Mouse (Mus musculus) kidney, embryonic 14.5 days (tissue): ENCODE data around the gene Srm. TPM values are rescaled to one million over a fixed set of nuclear protein-coding genes. Genes with fewer than 3 reads are reported as not detected.
A peak's percentile ranks its signal among the peaks of the same experiment; 100 is the strongest.

ENCODE experiments used
- ATAC-seq: fragments of 200-750 bp; cut with Nextera tagmentation; 2 replicates; pipeline ENCODE4 v1.8.0; 2017; ENCODE audit warnings: moderate number of reproducible peaks, mild to moderate bottlenecking, moderate TSS enrichment, moderate library complexity; ENCODE audit not compliant: low FRiP score, low TSS enrichment
- H3K27ac ChIP-seq: fragments of 300-500 bp; sonication (generic); 2 replicates; pipeline ENCODE4 v1.5.1; 2014; ENCODE audit warnings: low read depth, mild to moderate bottlenecking, low read length, moderate library complexity, mixed read lengths
- H3K27me3 ChIP-seq: fragments of 300-500 bp; sonication (generic); 2 replicates; pipeline ENCODE4 v1.6.1; 2014; ENCODE audit warnings: mild to moderate bottlenecking, low read length; ENCODE audit not compliant: control insufficient read depth, insufficient read depth
- H3K36me3 ChIP-seq: fragments of 300-500 bp; sonication (generic); 2 replicates; pipeline ENCODE4 v1.6.1; 2014; ENCODE audit warnings: low read length, mixed read lengths; ENCODE audit not compliant: control insufficient read depth, insufficient read depth
- H3K4me1 ChIP-seq: fragments of 300-500 bp; sonication (generic); 2 replicates; pipeline ENCODE4 v1.6.1; 2014; ENCODE audit warnings: low read length, mixed read lengths; ENCODE audit not compliant: control insufficient read depth, insufficient read depth
- H3K4me2 ChIP-seq: fragments of 300-500 bp; sonication (generic); replicated peaks from 2 replicates; pipeline ENCODE4 v1.6.1; 2014; ENCODE audit warnings: low read depth, mild to moderate bottlenecking, low read length
- H3K4me3 ChIP-seq: fragments of 300-500 bp; sonication (generic); 2 replicates; pipeline ENCODE4 v1.5.1; 2014; ENCODE audit warnings: mild to moderate bottlenecking, low read length
- H3K9ac ChIP-seq: fragments of 300-500 bp; sonication (generic); 2 replicates; pipeline ENCODE4 v1.6.1; 2014; ENCODE audit warnings: low read depth, mild to moderate bottlenecking, low read length, moderate library complexity
- H3K9me3 ChIP-seq: fragments of 300-500 bp; sonication (generic); 2 replicates; pipeline ENCODE4 v1.6.1; 2016; ENCODE audit warnings: low read length; ENCODE audit not compliant: control insufficient read depth
- WGBS: fragments of 180-500 bp; shearing (Covaris S2); extraction: QIAGEN DNeasy Blood & Tissue Kit; methylation state at CpG from one replicate; pipeline ENCODE4 v1.1.7; 2014; 5-methylcytosine and 5-hydroxymethylcytosine counted together
- polyA plus RNA-seq: library from polyadenylated mRNA; unstranded; fragments of >200 nt; fragmentation: Nextera tagmentation; extraction: Ambion mirVana; gene quantifications from 2 replicates; pipeline ENCODE4 v1.2.1, GENCODE M21; 2014

The Srm gene
- polyA plus RNA-seq, 1 experiment from 2014 or later = 242 TPM

- no peak overlapping the region for H3K9ac ChIP-seq
These were observed 10.5 kb upstream of the Srm start for GRCm38 (mm10) chr4:148580765-148581164.

GRCm38 (mm10) chr4:148581422-148581821 lies 9.9 kb upstream of the Srm start:
- Histone ChIP-seq H3K4me1 (no peaks in the 10 kb centered on the region), H3K27me3 (no peaks in the 10 kb centered on the region), H3K4me3 (no peak overlapping the region), H3K4me2 (no peak overlapping the region), H3K9ac (no peak overlapping the region), H3K27ac (no peak overlapping the region), H3K9me3 (no peaks in the 10 kb centered on the region), H3K36me3 (peaks cover 61% of the 10 kb centered on the region)
- ATAC-seq = no peak
- WGBS = 79% methylated on average over 5 of the region's 5 CpGs

More at GRCm38 (mm10) chr4:148580765-148581164, 10.5 kb upstream of the Srm start:
- Histone ChIP-seq H3K4me1 (no peaks in the 10 kb centered on the region), H3K27ac (no peak overlapping the region), H3K4me3 (no peak overlapping the region), H3K4me2 (no peak overlapping the region), H3K27me3 (no peaks in the 10 kb centered on the region), H3K36me3 (peaks cover 68% of the 10 kb centered on the region), H3K9me3 (no peaks in the 10 kb centered on the region)
- 90% methylated on average over 9 of the region's 9 CpGs for WGBS
- no peak for ATAC-seq

GRCm38 (mm10) chr4:148583257-148583656 lies 8.0 kb upstream of the Srm start:
- no peaks in the 10 kb centered on the region for H3K9me3 ChIP-seq
- H3K9ac ChIP-seq = no peak overlapping the region
- no peaks in the 10 kb centered on the region for H3K27me3 ChIP-seq
- ATAC-seq = no peak
- H3K4me2 ChIP-seq = no peak overlapping the region
- no peak overlapping the region for H3K4me3 ChIP-seq
- H3K4me1 ChIP-seq = no peaks in the 10 kb centered on the region
- 72% methylated on average over 4 of the region's 4 CpGs for WGBS
- peaks cover 44% of the 10 kb centered on the region for H3K36me3 ChIP-seq
- H3K27ac ChIP-seq = no peak overlapping the region

- 74% methylated on average over 9 of the region's 9 CpGs for WGBS
- H3K4me1 ChIP-seq = peaks cover 4% of the 10 kb centered on the region; the same call in 1 of the 2 replicates
These were observed 4.7 kb upstream of the Srm start for GRCm38 (mm10) chr4:148586648-148587047.

GRCm38 (mm10) chr4:148588793-148589192 lies 2.5 kb upstream of the Srm start:
- H3K4me3 ChIP-seq = no peak overlapping the region
- no peak overlapping the region for H3K4me2 ChIP-seq
- no peaks in the 10 kb centered on the region for H3K9me3 ChIP-seq
- no peak for ATAC-seq
- WGBS = 86% methylated on average over 9 of the region's 9 CpGs
- no peak overlapping the region for H3K9ac ChIP-seq
- peaks cover 9% of the 10 kb centered on the region for H3K36me3 ChIP-seq
- H3K27ac ChIP-seq = no peak overlapping the region
- H3K27me3 ChIP-seq = no peaks in the 10 kb centered on the region
- peaks cover 15% of the 10 kb centered on the region; the same call in 1 of the 2 replicates for H3K4me1 ChIP-seq

More at GRCm38 (mm10) chr4:148586648-148587047, 4.7 kb upstream of the Srm start:
- ATAC-seq = no peak
- H3K27me3 ChIP-seq = no peaks in the 10 kb centered on the region
- H3K4me2 ChIP-seq = no peak overlapping the region
- no peak overlapping the region for H3K4me3 ChIP-seq
- no peak overlapping the region for H3K27ac ChIP-seq
- H3K36me3 ChIP-seq = peaks cover 10% of the 10 kb centered on the region
- H3K9ac ChIP-seq = no peak overlapping the region
- H3K9me3 ChIP-seq = no peaks in the 10 kb centered on the region

DNA sequence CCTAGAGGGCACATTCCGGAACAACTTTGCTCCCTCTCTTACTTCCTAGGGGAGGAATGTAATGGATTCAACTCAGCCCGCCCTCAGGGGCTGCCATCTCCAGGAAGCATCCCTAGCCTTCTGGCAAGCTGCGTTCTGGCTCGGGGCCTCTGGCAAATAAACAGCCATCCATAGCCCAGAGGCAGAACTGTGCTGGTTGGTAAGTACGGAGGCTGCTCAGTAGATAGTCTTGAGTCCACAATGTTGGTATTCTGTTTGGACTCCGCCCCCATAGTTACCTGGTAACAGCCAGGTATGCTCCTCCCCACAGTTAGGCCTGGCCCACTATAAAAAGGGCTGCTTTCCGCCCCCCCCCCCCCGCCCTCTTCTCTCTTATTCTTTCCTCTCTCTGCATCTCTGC lies 1.7 kb upstream of the Srm start:
- Histone ChIP-seq H3K4me2 (no peak overlapping the region), H3K27me3 (no peaks in the 10 kb centered on the region), H3K36me3 (peaks cover 17% of the 10 kb centered on the region), H3K4me3 (no peak overlapping the region), H3K9me3 (no peaks in the 10 kb centered on the region), H3K4me1 (peaks cover 15% of the 10 kb centered on the region; the same call in 1 of the 2 replicates), H3K9ac (no peak overlapping the region), H3K27ac (no peak overlapping the region)
- ATAC-seq = no peak
- 60% methylated on average over 6 of the region's 8 CpGs for WGBS

GRCm38 (mm10) chr4:148590421-148591170 lies 707 bp upstream of the Srm start:
- Histone ChIP-seq H3K4me3 (peak overlapping the region; percentile 98), H3K36me3 (peaks cover 27% of the 10 kb centered on the region), H3K27me3 (no peaks in the 10 kb centered on the region), H3K27ac (peak overlapping the region; percentile 59; the same call in 1 of the 2 replicates), H3K9ac (peak overlapping the region; percentile 56), H3K4me2 (peak overlapping the region; percentile 88), H3K4me1 (peaks cover 15% of the 10 kb centered on the region; the same call in 1 of the 2 replicates), H3K9me3 (no peaks in the 10 kb centered on the region)
- WGBS = 4% methylated on average over 18 of the region's 18 CpGs
- no peak for ATAC-seq

DNA sequence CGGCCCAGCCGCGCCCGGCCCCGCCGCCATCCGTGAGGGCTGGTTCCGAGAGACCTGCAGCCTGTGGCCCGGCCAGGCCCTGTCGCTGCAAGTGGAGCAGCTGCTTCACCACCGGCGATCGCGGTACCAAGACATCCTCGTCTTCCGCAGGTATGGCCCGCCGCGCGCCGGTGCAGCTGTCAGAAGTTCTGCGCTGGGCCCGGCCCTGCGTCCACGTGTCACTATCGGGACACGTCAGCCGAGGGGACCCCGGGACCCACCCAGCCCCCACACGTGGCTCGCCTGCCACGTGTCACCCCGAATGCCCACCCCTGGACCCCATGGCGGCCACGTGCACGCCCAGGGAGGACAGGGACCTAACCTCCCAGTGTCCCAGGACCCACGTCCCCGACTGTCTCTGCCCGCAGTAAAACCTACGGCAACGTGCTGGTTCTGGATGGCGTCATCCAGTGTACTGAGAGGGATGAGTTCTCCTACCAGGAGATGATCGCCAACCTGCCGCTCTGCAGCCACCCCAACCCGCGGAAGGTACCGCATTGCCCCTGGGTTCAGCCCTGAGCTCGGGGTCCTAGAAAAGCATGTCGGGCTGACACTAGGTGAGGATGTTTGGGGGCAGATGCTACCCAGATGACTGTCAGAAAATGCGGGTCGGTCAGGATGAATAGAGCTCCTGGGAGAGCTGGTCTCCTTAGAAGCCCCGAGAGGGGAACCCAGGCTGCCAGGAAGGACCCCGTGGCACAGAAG lies 506 bp downstream of the Srm start:
- H3K4me3 ChIP-seq = peak overlapping the region; percentile 98
- peak overlapping the region; percentile 72 for H3K9ac ChIP-seq
- no peak overlapping the region for H3K27ac ChIP-seq
- H3K36me3 ChIP-seq = peaks cover 37% of the 10 kb centered on the region
- WGBS = under 1% methylated on average over 53 of the region's 53 CpGs
- ATAC-seq = peak; percentile 32
- peak overlapping the region; percentile 88 for H3K4me2 ChIP-seq
- peaks cover 15% of the 10 kb centered on the region; the same call in 1 of the 2 replicates for H3K4me1 ChIP-seq
- H3K9me3 ChIP-seq = no peaks in the 10 kb centered on the region
- no peaks in the 10 kb centered on the region for H3K27me3 ChIP-seq

DNA sequence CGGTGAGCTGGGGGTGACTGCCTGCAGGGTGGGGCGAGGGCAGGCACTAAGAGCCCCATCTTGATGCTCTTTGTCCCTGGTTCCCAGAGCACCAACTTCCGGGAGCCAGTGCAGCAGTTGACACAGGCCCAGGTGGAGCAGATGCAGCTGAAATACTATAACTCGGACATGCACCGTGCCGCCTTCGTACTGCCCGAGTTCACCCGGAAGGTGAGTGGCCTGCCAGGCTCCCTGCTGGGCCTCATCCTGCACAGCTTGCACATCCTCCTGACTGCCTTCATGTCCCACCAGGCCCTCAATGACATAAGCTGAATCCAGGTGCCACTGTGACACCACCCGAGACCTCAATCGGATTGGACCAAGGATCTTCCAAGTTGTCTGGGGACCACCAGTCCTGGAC lies 2.7 kb downstream of the Srm start:
- Histone ChIP-seq H3K27ac (no peak overlapping the region), H3K4me1 (peaks cover 15% of the 10 kb centered on the region; the same call in 1 of the 2 replicates), H3K36me3 (peaks cover 39% of the 10 kb centered on the region), H3K9ac (no peak overlapping the region), H3K9me3 (0 out of 2 replicates have a peak, but pooled peaks cover 5% of the 10 kb centered on the region), H3K27me3 (no peaks in the 10 kb centered on the region), H3K4me2 (no peak overlapping the region), H3K4me3 (no peak overlapping the region)
- 95% methylated on average over 11 of the region's 11 CpGs for WGBS
- no peak for ATAC-seq
